Comparison of ENCODE assay signal across 23 mouse cellular contexts in the genomic region with DNA sequence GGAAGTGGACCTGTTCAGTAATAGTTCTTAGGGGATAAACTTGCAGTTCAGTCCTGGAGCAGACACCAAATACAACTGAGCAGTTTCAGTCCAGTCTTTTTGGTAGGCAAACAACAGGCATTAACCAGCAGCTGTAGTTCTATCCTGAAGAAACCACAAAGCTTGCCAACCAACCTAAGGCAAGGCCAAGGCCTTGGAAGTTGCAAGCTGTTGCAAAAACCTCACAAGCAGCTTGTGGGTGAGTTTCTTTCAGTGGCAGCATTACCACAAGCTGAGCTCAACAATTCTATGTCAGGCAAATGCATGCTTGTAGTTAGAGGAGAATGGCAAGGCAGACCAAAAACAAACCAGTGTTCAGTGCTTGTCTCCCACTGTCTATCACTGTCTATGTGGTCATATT.
"Had no signal": no experiment of that assay in that cellular context is flagged by ENCODE, and none has a peak within 500 bp of the region (broad histone marks: within the 10 kb centered on the region; RNA-seq: fewer than 3 reads in every experiment).

No protein-coding gene starts in this region.

- H3K36me3 ChIP-seq: kidney, embryonic 15.5 days; limb, embryonic 12.5 days; limb, embryonic 15.5 days; neural tube, embryonic 12.5 days; neural tube, embryonic 15.5 days had no signal

- H3K27ac ChIP-seq: kidney, embryonic 15.5 days; left cerebral cortex, adult 2 months; limb, embryonic 12.5 days; limb, embryonic 15.5 days; liver, embryonic 14.5 days; neural tube, embryonic 12.5 days; neural tube, embryonic 15.5 days; stomach, postnatal 0 days had no signal

- DNase-seq: kidney, adult 8-10 months; kidney, postnatal 10 days; kidney, postnatal 36 days; layer of hippocampus, postnatal 36 days; liver, postnatal 0 days; lung, embryonic 14.5 days; lung, postnatal 4 days; midbrain, embryonic 14.5 days; retina, postnatal 1 day; thymus, adult 2 months; thymus, postnatal 14 days; thymus, postnatal 4 days had no signal

- H3K4me1 ChIP-seq: kidney, embryonic 15.5 days; limb, embryonic 12.5 days; limb, embryonic 15.5 days; neural tube, embryonic 12.5 days; neural tube, embryonic 15.5 days had no signal

- H3K4me3 ChIP-seq: kidney, embryonic 15.5 days; left cerebral cortex, adult 2 months; limb, embryonic 12.5 days; limb, embryonic 15.5 days; neural tube, embryonic 12.5 days; neural tube, embryonic 15.5 days had no signal

- H3K4me2 ChIP-seq: kidney, embryonic 15.5 days; limb, embryonic 12.5 days; limb, embryonic 15.5 days; liver, embryonic 11.5 days; lung, embryonic 14.5 days; midbrain, embryonic 11.5 days; neural tube, embryonic 12.5 days; neural tube, embryonic 15.5 days had no signal

- ATAC-seq: liver, postnatal 0 days; lung, postnatal 0 days had no signal

- H3K9ac ChIP-seq: kidney, embryonic 15.5 days; limb, embryonic 12.5 days; limb, embryonic 15.5 days; liver, embryonic 14.5 days; liver, postnatal 0 days; lung, embryonic 14.5 days; neural tube, embryonic 12.5 days; neural tube, embryonic 15.5 days had no signal

- H3K9me3 ChIP-seq: kidney, embryonic 15.5 days; limb, embryonic 12.5 days; limb, embryonic 15.5 days; neural tube, embryonic 12.5 days; neural tube, embryonic 15.5 days had no signal

- H3K27me3 ChIP-seq: kidney, embryonic 15.5 days; limb, embryonic 15.5 days; neural tube, embryonic 12.5 days; neural tube, embryonic 15.5 days had no signal
